Mouse (Mus musculus): ENCODE measurements at regions not wholly inside any gene's neighbourhood (a gene's known extent, or its start where the extent isn't known, plus 50 kb on each side); places are given as distances from the start of the nearest gene placed in this dataset.

DNA sequence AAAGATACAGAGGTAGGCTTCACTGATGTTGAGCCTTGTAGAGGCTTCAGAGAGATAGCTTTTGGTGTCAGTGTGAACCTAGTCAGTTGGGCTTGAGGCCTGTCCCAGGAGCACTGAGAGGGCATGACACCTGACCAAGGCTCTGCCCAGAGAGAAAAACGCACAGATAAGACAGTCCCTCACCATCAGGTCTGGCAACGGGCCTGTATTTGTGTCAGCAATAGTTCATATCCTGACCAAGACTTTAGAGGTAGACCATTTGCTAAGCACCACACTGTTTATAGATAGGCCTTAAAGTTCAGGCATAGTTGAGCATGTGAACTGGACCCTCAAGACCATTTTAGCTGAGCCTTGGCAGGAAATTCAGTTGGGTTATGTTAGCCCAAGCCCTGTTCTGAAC is 60.4 kb upstream of the C2cd4b start:
- DNase-seq (ENCODE audit: low read depth in 2 of 2, low spot score in 2 of 2), result no peak

- no peak for DNase-seq (ENCODE audit: low read depth in 2 of 2, low spot score in 2 of 2)
These were observed 59.2 kb upstream of the C2cd4b start for GRCm38 (mm10) chr9:67699846-67700579.

GRCm38 (mm10) chr9:67708246-67708960 is 50.8 kb upstream of the C2cd4b start:
- no peak for DNase-seq (ENCODE audit: low read depth in 2 of 2, low spot score in 2 of 2)

All from CD8-positive naive resting alpha-beta T cell, adult 2 months (primary cell).